Mouse (Mus musculus): ENCODE data around the gene Ltbp1.

Gene Ltbp1

DNA sequence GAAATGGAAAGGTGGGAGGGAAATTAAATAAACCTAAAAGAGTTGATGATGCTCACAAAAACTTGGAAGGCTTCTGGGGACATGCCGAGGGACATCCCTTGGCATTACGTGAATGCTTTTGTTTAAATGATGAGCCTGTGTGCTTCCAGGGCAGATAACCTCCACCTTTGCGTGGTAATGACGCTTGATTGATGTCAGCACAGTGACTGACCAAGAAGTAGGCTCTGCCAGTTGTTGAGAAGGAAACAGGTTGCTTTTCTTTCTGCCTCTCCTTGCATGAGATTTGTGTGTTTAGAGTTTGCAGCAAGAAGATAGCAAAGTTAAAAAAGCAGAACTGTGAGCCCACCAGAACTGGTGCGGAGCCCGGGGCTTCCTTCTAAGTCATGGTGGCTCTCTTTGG, 431.5 kb downstream of the Ltbp1 start:
- no peak for DNase-seq (ENCODE audit: low spot score in 2 of 2)

DNA sequence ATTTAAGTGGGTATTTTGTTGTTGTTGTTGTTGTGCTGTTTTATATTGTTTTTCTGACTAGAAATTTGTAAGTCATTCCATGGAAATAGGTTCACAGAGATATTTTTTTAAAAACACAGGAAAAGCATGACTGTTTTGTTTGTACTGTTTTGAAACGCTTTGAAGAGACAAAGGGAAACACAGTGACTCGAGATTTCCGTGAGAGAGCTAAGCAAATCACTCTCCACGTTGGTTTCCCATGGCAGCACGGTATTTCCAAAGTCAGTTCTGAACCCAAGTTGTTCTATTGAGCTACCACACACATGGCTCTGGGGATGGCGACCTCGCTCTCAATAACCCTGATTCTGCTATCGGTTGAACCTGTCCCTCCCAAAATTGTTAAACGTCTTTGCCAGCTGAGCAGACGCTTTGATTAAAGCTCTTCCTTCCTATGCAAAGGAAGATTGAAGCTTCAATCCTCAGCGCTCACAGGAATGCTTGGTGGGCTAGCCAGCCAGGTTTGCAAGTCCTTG, 431.9 kb downstream of the Ltbp1 start:
- no peak for DNase-seq (ENCODE audit: low spot score in 2 of 2)

DNA sequence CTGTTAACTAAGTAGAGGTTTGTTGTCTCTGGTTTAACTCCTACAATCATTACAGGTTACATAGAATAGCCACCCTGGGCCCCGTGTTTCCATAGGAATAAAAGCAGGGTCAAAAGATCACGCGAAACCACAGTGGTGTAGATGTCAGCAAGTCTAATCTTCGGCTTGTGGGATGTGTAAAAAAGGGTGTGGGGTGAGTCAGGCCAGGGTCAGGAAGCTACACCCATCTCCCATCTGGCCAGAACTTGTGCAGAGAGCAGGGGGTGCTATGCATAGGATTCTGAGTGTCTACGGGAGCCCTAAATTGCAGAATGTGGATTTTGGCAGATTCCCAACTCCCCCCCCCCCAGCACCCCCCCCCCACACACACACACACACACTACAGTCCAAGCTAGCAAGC, 432.8 kb downstream of the Ltbp1 start:
- no peak for DNase-seq (ENCODE audit: low spot score in 2 of 2)

GRCm38 (mm10) chr17:75439062-75439461, 433.7 kb downstream of the Ltbp1 start:
- DNase-seq (ENCODE audit: low spot score in 2 of 2), result no peak

- DNase-seq (ENCODE audit: low spot score in 2 of 2), result no peak
Measured at GRCm38 (mm10) chr17:75440619-75441018, 435.3 kb downstream of the Ltbp1 start.

- no peak for DNase-seq (ENCODE audit: low spot score in 2 of 2)
Measured at GRCm38 (mm10) chr17:75441260-75441830, 436.0 kb downstream of the Ltbp1 start.
